Mouse (Mus musculus): ENCODE data around the gene Ncapd2. TPM values are rescaled to one million over a fixed set of nuclear protein-coding genes. Genes with fewer than 3 reads are reported as not detected.

Ncapd2 gene
- polyA plus RNA-seq, 1 experiment from 2014 or later, result 5.9 TPM

GRCm38 (mm10) chr6:125145479-125145951 is 46.0 kb downstream of the Ncapd2 start:
- peak overlapping the region; percentile 55 for H3K4me3 ChIP-seq (ENCODE audit: low read depth, low read length)
- 9% methylated on average over 33 of the region's 35 CpGs for WGBS
- ATAC-seq (peak; percentile 49), DNase-seq (ENCODE audit: low spot score) (peak; percentile 35)
- peak overlapping the region; percentile 88 for H3K4me2 ChIP-seq (replicated peaks; ENCODE audit: low read depth, low read length)
- peak overlapping the region; percentile 57; the same call in 1 of the 2 replicates for H3K27ac ChIP-seq (ENCODE audit: low read length)
- H3K36me3 ChIP-seq (ENCODE audit: insufficient read depth, low read length), result peaks cover 6% of the 10 kb centered on the region
- TF ChIP-seq EP300 (IDR thresholded peaks at IDR 0.05) (no peak), CTCF (IDR thresholded peaks at IDR 0.05) (no peak)
- H3K9ac ChIP-seq (replicated peaks; ENCODE audit: low read depth), result peak overlapping the region; percentile 66
- H3K9me3 ChIP-seq (ENCODE audit: low read length), result no peaks in the 10 kb centered on the region
- no peaks in the 10 kb centered on the region for H3K27me3 ChIP-seq (replicated peaks; ENCODE audit: insufficient read depth, low read length)
- H3K4me1 ChIP-seq (ENCODE audit: insufficient read depth, low read depth, low read length), result no peaks in the 10 kb centered on the region

GRCm38 (mm10) chr6:125145001-125145400 is 46.5 kb downstream of the Ncapd2 start, which contains the start of gene Iffo1:
Gene Iffo1 (plus strand): TSS chr6:125145241.
- Histone ChIP-seq H3K36me3 (ENCODE audit: insufficient read depth, low read length) (peaks cover 11% of the 10 kb centered on the region), H3K4me1 (ENCODE audit: insufficient read depth, low read depth, low read length) (no peaks in the 10 kb centered on the region)
- TF ChIP-seq EP300 (IDR thresholded peaks at IDR 0.05) (no peak), CTCF (IDR thresholded peaks at IDR 0.05) (peak; percentile 72)

DNA sequence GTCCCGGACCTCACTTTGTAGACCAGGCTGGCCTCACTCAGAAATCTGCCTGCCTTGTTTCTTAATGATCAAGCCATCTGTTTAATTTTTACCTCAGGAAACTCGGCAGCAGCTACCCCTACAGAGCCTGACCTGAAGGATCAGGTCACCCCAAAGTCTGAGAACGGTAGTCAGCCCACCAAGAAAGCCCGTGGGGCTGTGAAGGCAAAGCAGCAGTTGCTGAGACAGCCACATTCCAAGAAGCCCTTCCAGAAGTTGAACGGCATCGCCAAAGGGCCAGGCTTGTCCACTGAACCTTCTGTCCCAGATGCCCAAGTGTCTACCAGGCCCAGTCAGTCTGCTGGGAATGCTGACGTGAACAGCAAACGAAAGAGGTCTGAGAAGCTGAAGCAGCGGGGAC is 47.6 kb downstream of the Ncapd2 start:
- no peaks in the 10 kb centered on the region for H3K9me3 ChIP-seq (ENCODE audit: low read length)
- ATAC-seq, result no peak
- H3K4me2 ChIP-seq (replicated peaks; ENCODE audit: low read depth, low read length), result no peak overlapping the region

More at GRCm38 (mm10) chr6:125145001-125145400, 46.5 kb downstream of the Ncapd2 start, which contains the start of gene Iffo1:
- Histone ChIP-seq H3K9ac (replicated peaks; ENCODE audit: low read depth) (peak within 1 kb of the TSS; percentile 66), H3K27me3 (replicated peaks; ENCODE audit: insufficient read depth, low read length) (no peaks in the 10 kb centered on the region), H3K27ac (ENCODE audit: low read length) (peak within 1 kb of the TSS; percentile 57; the same call in 1 of the 2 replicates), H3K4me2 (replicated peaks; ENCODE audit: low read depth, low read length) (peak within 1 kb of the TSS; percentile 88), H3K9me3 (ENCODE audit: low read length) (no peaks in the 10 kb centered on the region), H3K4me3 (ENCODE audit: low read depth, low read length) (peak within 1 kb of the TSS; percentile 55)
- WGBS, result 1% methylated on average over 14 of the region's 16 CpGs
- ATAC-seq, result peak; percentile 95
- peak; percentile 96 for DNase-seq (ENCODE audit: low spot score)

DNA sequence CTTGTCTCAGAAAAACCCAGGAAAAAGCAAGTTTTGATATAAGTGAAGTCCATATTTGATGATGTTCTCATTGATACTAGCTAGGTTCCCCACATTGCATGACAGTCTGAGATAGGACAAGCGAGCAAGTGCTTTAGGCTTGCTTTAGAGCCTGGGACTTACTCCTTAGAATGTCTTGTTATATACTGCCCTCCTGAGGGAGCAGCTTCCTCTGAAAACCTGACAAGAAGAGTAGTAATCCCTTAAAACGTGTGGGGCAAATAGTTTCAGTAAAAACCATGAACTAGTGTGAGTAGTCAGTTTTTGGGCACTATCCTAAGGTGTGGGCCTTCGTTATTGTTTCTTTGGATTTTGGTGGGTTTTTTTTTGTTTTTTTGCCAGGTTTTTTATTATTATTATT is 48.4 kb downstream of the Ncapd2 start:
- H3K4me3 ChIP-seq (ENCODE audit: low read depth, low read length), result no peak overlapping the region
- no peaks in the 10 kb centered on the region for H3K9me3 ChIP-seq (ENCODE audit: low read length)
- TF ChIP-seq EP300 (IDR thresholded peaks at IDR 0.05) (no peak), CTCF (IDR thresholded peaks at IDR 0.05) (no peak)
- ATAC-seq, result no peak
- H3K9ac ChIP-seq (replicated peaks; ENCODE audit: low read depth), result no peak overlapping the region
- peaks cover 15% of the 10 kb centered on the region for H3K36me3 ChIP-seq (ENCODE audit: insufficient read depth, low read length)
- no peaks in the 10 kb centered on the region for H3K27me3 ChIP-seq (replicated peaks; ENCODE audit: insufficient read depth, low read length)
- DNase-seq (ENCODE audit: low spot score), result no peak
- 74% methylated on average over 3 of the region's 3 CpGs for WGBS
- H3K4me2 ChIP-seq (replicated peaks; ENCODE audit: low read depth, low read length), result no peak overlapping the region
- no peaks in the 10 kb centered on the region for H3K4me1 ChIP-seq (ENCODE audit: insufficient read depth, low read depth, low read length)
- H3K27ac ChIP-seq (ENCODE audit: low read length), result no peak overlapping the region

More for the DNA sequence above, 47.6 kb downstream of the Ncapd2 start:
- peaks cover 15% of the 10 kb centered on the region for H3K36me3 ChIP-seq (ENCODE audit: insufficient read depth, low read length)
- no peaks in the 10 kb centered on the region for H3K4me1 ChIP-seq (ENCODE audit: insufficient read depth, low read depth, low read length)
- H3K4me3 ChIP-seq (ENCODE audit: low read depth, low read length), result no peak overlapping the region
- DNase-seq (ENCODE audit: low spot score), result no peak
- TF ChIP-seq EP300 (IDR thresholded peaks at IDR 0.05) (no peak), CTCF (IDR thresholded peaks at IDR 0.05) (no peak)
- no peak overlapping the region for H3K27ac ChIP-seq (ENCODE audit: low read length)
- no peak overlapping the region for H3K9ac ChIP-seq (replicated peaks; ENCODE audit: low read depth)
- WGBS, result 76% methylated on average over 9 of the region's 9 CpGs
- no peaks in the 10 kb centered on the region for H3K27me3 ChIP-seq (replicated peaks; ENCODE audit: insufficient read depth, low read length)

- DNase-seq (ENCODE audit: low spot score), result no peak
- Histone ChIP-seq H3K27me3 (replicated peaks; ENCODE audit: insufficient read depth, low read length) (no peaks in the 10 kb centered on the region), H3K9ac (replicated peaks; ENCODE audit: low read depth) (no peak overlapping the region), H3K4me1 (ENCODE audit: insufficient read depth, low read depth, low read length) (no peaks in the 10 kb centered on the region), H3K4me2 (replicated peaks; ENCODE audit: low read depth, low read length) (no peak overlapping the region), H3K9me3 (ENCODE audit: low read length) (no peaks in the 10 kb centered on the region), H3K4me3 (ENCODE audit: low read depth, low read length) (no peak overlapping the region), H3K36me3 (ENCODE audit: insufficient read depth, low read length) (peaks cover 15% of the 10 kb centered on the region), H3K27ac (ENCODE audit: low read length) (no peak overlapping the region)
- TF ChIP-seq CTCF (IDR thresholded peaks at IDR 0.05) (no peak), EP300 (IDR thresholded peaks at IDR 0.05) (no peak)
- 91% methylated on average over 8 of the region's 8 CpGs for WGBS
- ATAC-seq, result no peak
These were observed 49.1 kb downstream of the Ncapd2 start for GRCm38 (mm10) chr6:125142436-125142835.

GRCm38 (mm10) chr6:125139747-125140146 is 51.8 kb downstream of the Ncapd2 start:
- ATAC-seq (no peak), DNase-seq (ENCODE audit: low spot score) (no peak)
- TF ChIP-seq EP300 (IDR thresholded peaks at IDR 0.05) (no peak), CTCF (IDR thresholded peaks at IDR 0.05) (no peak)
- 88% methylated on average over 7 of the region's 7 CpGs for WGBS
- Histone ChIP-seq H3K27me3 (replicated peaks; ENCODE audit: insufficient read depth, low read length) (no peaks in the 10 kb centered on the region), H3K27ac (ENCODE audit: low read length) (no peak overlapping the region), H3K4me2 (replicated peaks; ENCODE audit: low read depth, low read length) (no peak overlapping the region), H3K9ac (replicated peaks; ENCODE audit: low read depth) (no peak overlapping the region), H3K36me3 (ENCODE audit: insufficient read depth, low read length) (peaks cover 20% of the 10 kb centered on the region), H3K4me1 (ENCODE audit: insufficient read depth, low read depth, low read length) (no peaks in the 10 kb centered on the region), H3K4me3 (ENCODE audit: low read depth, low read length) (no peak overlapping the region), H3K9me3 (ENCODE audit: low read length) (no peaks in the 10 kb centered on the region)
